Mouse (Mus musculus): ENCODE measurements around the gene Cfap45. TPM values are rescaled to one million over a fixed set of nuclear protein-coding genes. Genes with fewer than 3 reads are reported as not detected.

Cfap45 gene
- polyA plus RNA-seq, 1 experiment from 2014 or later: 2.3 TPM

GRCm38 (mm10) chr1:172540283-172540820 is 19.8 kb downstream of the Cfap45 start:
- ATAC-seq (replicated peaks; ENCODE audit: insufficient number of reproducible peaks, insufficient read depth, low FRiP score, low read depth): no peak
- Histone ChIP-seq H3K4me1 (replicated peaks) (0 out of 2 replicates have a peak, but pooled peaks cover 2% of the 10 kb centered on the region), H3K36me3 (no peaks in the 10 kb centered on the region), H3K27me3 (0 out of 2 replicates have a peak, but pooled peaks cover 18% of the 10 kb centered on the region), H3K4me2 (no peak overlapping the region), H3K9me3 (replicated peaks) (no peaks in the 10 kb centered on the region), H3K4me3 (no peak overlapping the region), H3K27ac (no peak overlapping the region), H3K9ac (no peak overlapping the region)
- WGBS: 51% methylated on average over 11 of the region's 11 CpGs

GRCm38 (mm10) chr1:172546062-172546461 is 25.5 kb downstream of the Cfap45 start:
- ATAC-seq (replicated peaks; ENCODE audit: insufficient number of reproducible peaks, insufficient read depth, low FRiP score, low read depth): no peak
- 67% methylated on average over 4 of the region's 4 CpGs for WGBS
- H3K4me2 ChIP-seq: no peak overlapping the region
- no peak overlapping the region for H3K27ac ChIP-seq
- no peak overlapping the region for H3K9ac ChIP-seq
- peaks cover 14% of the 10 kb centered on the region for H3K4me1 ChIP-seq (replicated peaks)
- H3K4me3 ChIP-seq: no peak overlapping the region
- no peaks in the 10 kb centered on the region for H3K9me3 ChIP-seq (replicated peaks)
- H3K27me3 ChIP-seq: 0 out of 2 replicates have a peak, but pooled peaks cover 13% of the 10 kb centered on the region
- no peaks in the 10 kb centered on the region for H3K36me3 ChIP-seq

- peaks cover 24% of the 10 kb centered on the region for H3K4me1 ChIP-seq (replicated peaks)
- H3K27me3 ChIP-seq: 0 out of 2 replicates have a peak, but pooled peaks cover 6% of the 10 kb centered on the region
- 61% methylated on average over 7 of the region's 7 CpGs for WGBS
These were observed 27.9 kb downstream of the Cfap45 start for GRCm38 (mm10) chr1:172548501-172548900.

GRCm38 (mm10) chr1:172549314-172549713 is 28.7 kb downstream of the Cfap45 start:
- H3K9me3 ChIP-seq (replicated peaks): no peaks in the 10 kb centered on the region
- no peak overlapping the region for H3K4me3 ChIP-seq
- 30% methylated on average over 2 of the region's 2 CpGs for WGBS
- no peak overlapping the region for H3K4me2 ChIP-seq
- peaks cover 24% of the 10 kb centered on the region for H3K4me1 ChIP-seq (replicated peaks)
- no peak overlapping the region for H3K9ac ChIP-seq
- ATAC-seq (replicated peaks; ENCODE audit: insufficient number of reproducible peaks, insufficient read depth, low FRiP score, low read depth): no peak
- H3K27ac ChIP-seq: no peak overlapping the region
- no peaks in the 10 kb centered on the region for H3K36me3 ChIP-seq
- H3K27me3 ChIP-seq: 0 out of 2 replicates have a peak, but pooled peaks cover 6% of the 10 kb centered on the region

More at GRCm38 (mm10) chr1:172548501-172548900, 27.9 kb downstream of the Cfap45 start:
- no peak overlapping the region for H3K4me3 ChIP-seq
- no peaks in the 10 kb centered on the region for H3K36me3 ChIP-seq
- no peak overlapping the region for H3K4me2 ChIP-seq
- ATAC-seq (replicated peaks; ENCODE audit: insufficient number of reproducible peaks, insufficient read depth, low FRiP score, low read depth): no peak
- H3K9ac ChIP-seq: no peak overlapping the region
- H3K9me3 ChIP-seq (replicated peaks): no peaks in the 10 kb centered on the region
- H3K27ac ChIP-seq: no peak overlapping the region

GRCm38 (mm10) chr1:172549717-172550116 is 29.1 kb downstream of the Cfap45 start:
- Histone ChIP-seq H3K4me1 (replicated peaks) (peaks cover 24% of the 10 kb centered on the region), H3K4me3 (peak overlapping the region; percentile 49), H3K27me3 (0 out of 2 replicates have a peak, but pooled peaks cover 6% of the 10 kb centered on the region), H3K36me3 (no peaks in the 10 kb centered on the region), H3K9ac (no peak overlapping the region), H3K9me3 (replicated peaks) (no peaks in the 10 kb centered on the region), H3K4me2 (peak overlapping the region; percentile 74), H3K27ac (no peak overlapping the region)
- no peak for ATAC-seq (replicated peaks; ENCODE audit: insufficient number of reproducible peaks, insufficient read depth, low FRiP score, low read depth)
- 10% methylated on average over 8 of the region's 8 CpGs for WGBS

- H3K4me2 ChIP-seq: peak overlapping the region; percentile 74
- H3K27me3 ChIP-seq: peaks cover 2% of the 10 kb centered on the region; the same call in 1 of the 2 replicates
- H3K9ac ChIP-seq: 0 out of 2 replicates have a peak overlapping the region, but pooled peaks have one; percentile 7
- H3K9me3 ChIP-seq (replicated peaks): no peaks in the 10 kb centered on the region
- WGBS: 1% methylated on average over 7 of the region's 8 CpGs
- peak overlapping the region; percentile 38; the same call in 1 of the 2 replicates for H3K27ac ChIP-seq
- no peaks in the 10 kb centered on the region for H3K36me3 ChIP-seq
- H3K4me3 ChIP-seq: peak overlapping the region; percentile 49
- ATAC-seq (replicated peaks; ENCODE audit: insufficient number of reproducible peaks, insufficient read depth, low FRiP score, low read depth): peak; percentile 78
- H3K4me1 ChIP-seq (replicated peaks): peaks cover 24% of the 10 kb centered on the region
These were observed 29.9 kb downstream of the Cfap45 start for GRCm38 (mm10) chr1:172550551-172550951.

GRCm38 (mm10) chr1:172551009-172551408 is 30.4 kb downstream of the Cfap45 start:
- H3K4me1 ChIP-seq (replicated peaks): peaks cover 24% of the 10 kb centered on the region
- peak overlapping the region; percentile 74 for H3K4me2 ChIP-seq
- H3K4me3 ChIP-seq: peak overlapping the region; percentile 49
- no peak overlapping the region for H3K9ac ChIP-seq
- H3K27ac ChIP-seq: no peak overlapping the region
- WGBS: 22% methylated on average over 7 of the region's 7 CpGs
- no peaks in the 10 kb centered on the region for H3K9me3 ChIP-seq (replicated peaks)
- H3K27me3 ChIP-seq: peaks cover 6% of the 10 kb centered on the region; the same call in 1 of the 2 replicates
- no peak for ATAC-seq (replicated peaks; ENCODE audit: insufficient number of reproducible peaks, insufficient read depth, low FRiP score, low read depth)
- H3K36me3 ChIP-seq: no peaks in the 10 kb centered on the region

- Histone ChIP-seq H3K4me1 (replicated peaks) (peaks cover 24% of the 10 kb centered on the region), H3K4me2 (no peak overlapping the region), H3K36me3 (no peaks in the 10 kb centered on the region), H3K4me3 (no peak overlapping the region), H3K9ac (no peak overlapping the region), H3K9me3 (replicated peaks) (no peaks in the 10 kb centered on the region), H3K27me3 (peaks cover 16% of the 10 kb centered on the region), H3K27ac (peak overlapping the region; percentile 11; the same call in 1 of the 2 replicates)
- 55% methylated on average over 1 of the region's 1 CpGs for WGBS
- no peak for ATAC-seq (replicated peaks; ENCODE audit: insufficient number of reproducible peaks, insufficient read depth, low FRiP score, low read depth)
These were observed 32.0 kb downstream of the Cfap45 start for GRCm38 (mm10) chr1:172552623-172553022.

- WGBS: 60% methylated on average over 11 of the region's 11 CpGs
- Histone ChIP-seq H3K4me1 (replicated peaks) (peaks cover 15% of the 10 kb centered on the region), H3K9me3 (replicated peaks) (no peaks in the 10 kb centered on the region), H3K27me3 (peaks cover 31% of the 10 kb centered on the region), H3K9ac (no peak within 1 kb of the TSS), H3K36me3 (no peaks in the 10 kb centered on the region), H3K27ac (no peak within 1 kb of the TSS), H3K4me3 (no peak within 1 kb of the TSS), H3K4me2 (no peak within 1 kb of the TSS)
- no peak for ATAC-seq (replicated peaks; ENCODE audit: insufficient number of reproducible peaks, insufficient read depth, low FRiP score, low read depth)
These were observed 35.0 kb downstream of the Cfap45 start, which contains the start of gene Vsig8 for GRCm38 (mm10) chr1:172555638-172556037. TSS of gene Vsig8 (plus strand) at chr1:172555938.

- under 1% methylated on average over 66 of the region's 66 CpGs for WGBS
- peak overlapping the region; percentile 38; the same call in 1 of the 2 replicates for H3K27ac ChIP-seq
- peak overlapping the region; percentile 50 for H3K9ac ChIP-seq
- no peaks in the 10 kb centered on the region for H3K9me3 ChIP-seq (replicated peaks)
- no peaks in the 10 kb centered on the region for H3K36me3 ChIP-seq
- peaks cover 37% of the 10 kb centered on the region for H3K27me3 ChIP-seq
- H3K4me3 ChIP-seq: peak overlapping the region; percentile 59
- peak overlapping the region; percentile 98 for H3K4me2 ChIP-seq
- ATAC-seq (replicated peaks; ENCODE audit: insufficient number of reproducible peaks, insufficient read depth, low FRiP score, low read depth): peak; percentile 67
- H3K4me1 ChIP-seq (replicated peaks): peaks cover 16% of the 10 kb centered on the region
These were observed 42.3 kb downstream of the Cfap45 start for GRCm38 (mm10) chr1:172562641-172563464.

- WGBS: 5% methylated on average over 10 of the region's 10 CpGs
- Histone ChIP-seq H3K4me3 (peak overlapping the region; percentile 59), H3K4me1 (replicated peaks) (peaks cover 16% of the 10 kb centered on the region), H3K4me2 (peak overlapping the region; percentile 98), H3K27me3 (peaks cover 37% of the 10 kb centered on the region), H3K36me3 (no peaks in the 10 kb centered on the region), H3K9ac (peak overlapping the region; percentile 50), H3K27ac (peak overlapping the region; percentile 38; the same call in 1 of the 2 replicates), H3K9me3 (replicated peaks) (no peaks in the 10 kb centered on the region)
- no peak for ATAC-seq (replicated peaks; ENCODE audit: insufficient number of reproducible peaks, insufficient read depth, low FRiP score, low read depth)
These were observed 42.8 kb downstream of the Cfap45 start for GRCm38 (mm10) chr1:172563465-172563828.
